7 mouse cellular contexts compared by ENCODE assay signal in genomic region chr3:136669231-136670109, GRCm38 (mm10). TPM values are rescaled to one million over a fixed set of nuclear protein-coding genes. Genes with fewer than 3 reads are reported as not detected.
DNase-seq lines count a peak whose midpoint lies in the region; ATAC-seq and TF ChIP-seq lines count a peak whose summit lies in the region.

No protein-coding gene starts in this region.

- H3K4me3 ChIP-seq in intestine, postnatal 0 days (ENCODE audit: low read depth, low read length): peak overlapping the region; percentile 93
- H3K4me3 ChIP-seq in midbrain, embryonic 12.5 days: peak overlapping the region; percentile 96
- H3K4me3 ChIP-seq in small intestine, adult 2 months (ENCODE audit: low read depth, low read length): peak overlapping the region; percentile 77

- no peaks in the 10 kb centered on the region for H3K27me3 ChIP-seq in intestine, postnatal 0 days (replicated peaks; ENCODE audit: control insufficient read depth, insufficient read depth, low read length)
- H3K27me3 ChIP-seq in midbrain, embryonic 12.5 days: no peaks in the 10 kb centered on the region
- no peaks in the 10 kb centered on the region for H3K27me3 ChIP-seq in small intestine, adult 2 months (ENCODE audit: control insufficient read depth, insufficient read depth, low read length)

- peak overlapping the region; percentile 88 for H3K9ac ChIP-seq in intestine, postnatal 0 days (ENCODE audit: low read depth, low read length)
- peak overlapping the region; percentile 90 for H3K9ac ChIP-seq in midbrain, embryonic 12.5 days (replicated peaks)

- peak overlapping the region; percentile 95 for H3K27ac ChIP-seq in intestine, postnatal 0 days (ENCODE audit: low read depth, low read length)
- H3K27ac ChIP-seq in midbrain, embryonic 12.5 days (replicated peaks): peak overlapping the region; percentile 97
- H3K27ac ChIP-seq in small intestine, adult 2 months (ENCODE audit: insufficient read depth, low read depth, low read length): peak overlapping the region; percentile 88

- intact Hi-C loops in left cerebral cortex, postnatal 4 days (cut with DNase I): loop anchor here (5.0 to 10.0 kb wide), 4 partner anchors 168 to 782 kb away; no protein-coding TSS in a partner anchor

- peaks cover 13% of the 10 kb centered on the region; the same call in 1 of the 2 replicates for H3K4me1 ChIP-seq in intestine, postnatal 0 days (replicated peaks; ENCODE audit: control insufficient read depth, insufficient read depth, low read length)
- H3K4me1 ChIP-seq in midbrain, embryonic 12.5 days: peaks cover 18% of the 10 kb centered on the region
- H3K4me1 ChIP-seq in small intestine, adult 2 months (ENCODE audit: control insufficient read depth, insufficient read depth, insufficient read length, low read length): peaks cover 4% of the 10 kb centered on the region; the same call in 1 of the 2 replicates

- no peaks in the 10 kb centered on the region for H3K9me3 ChIP-seq in intestine, postnatal 0 days (ENCODE audit: control insufficient read depth)
- no peaks in the 10 kb centered on the region for H3K9me3 ChIP-seq in midbrain, embryonic 12.5 days

- TF ChIP-seq POLR2A in small intestine, adult 2 months (IDR thresholded peaks at IDR 0.05; ENCODE audit: low read depth, low read length): peak; percentile 93

- 1% methylated on average over 49 of the region's 56 CpGs for WGBS in intestine, postnatal 0 days
- WGBS in midbrain, embryonic 12.5 days: under 1% methylated on average over 55 of the region's 56 CpGs
- under 1% methylated on average over 52 of the region's 56 CpGs for WGBS in small intestine, adult 2 months

- TF ChIP-seq CTCF in intestine, postnatal 0 days (IDR thresholded peaks at IDR 0.05; ENCODE audit: low read depth): 0 out of 2 replicates have a peak, but pooled peaks have one; percentile 7
- no peak for TF ChIP-seq CTCF in small intestine, adult 2 months (IDR thresholded peaks at IDR 0.05; ENCODE audit: extremely low read depth, insufficient read length, insufficient replicate concordance, low read depth, low read length)

- ATAC-seq in intestine, postnatal 0 days: peak; percentile 97
- ATAC-seq in midbrain, embryonic 12.5 days (ENCODE audit: low FRiP score, low read depth): peak; percentile 97

- H3K36me3 ChIP-seq in intestine, postnatal 0 days (ENCODE audit: control insufficient read depth, insufficient read depth): no peaks in the 10 kb centered on the region
- no peaks in the 10 kb centered on the region for H3K36me3 ChIP-seq in midbrain, embryonic 12.5 days
- H3K36me3 ChIP-seq in small intestine, adult 2 months (ENCODE audit: control insufficient read depth, insufficient read depth, low read length): no peaks in the 10 kb centered on the region

- peak overlapping the region; percentile 87 for H3K4me2 ChIP-seq in intestine, postnatal 0 days (replicated peaks; ENCODE audit: low read depth)
- peak overlapping the region; percentile 59 for H3K4me2 ChIP-seq in midbrain, embryonic 12.5 days (replicated peaks)

- DNase-seq in adrenal gland, adult 8-10 months: peak; percentile 100
- peak; percentile 99 for DNase-seq in embryo, embryonic 9.5 days (ENCODE audit: extremely low spot score)
- peak; percentile 34 for DNase-seq in gonadal fat pad, adult 2 months (ENCODE audit: low read depth)
- peak; percentile 100 for DNase-seq in left cerebral cortex, postnatal 4 days

RNA-seq across cellular contexts. Expression of gene Ppp3ca, which starts 0.5 kb away (rescaled TPM):
- 10 to 100 TPM; 42.5 to 52.3 (median 49.2) TPM for total RNA-seq in adrenal gland, adult 8-10 months (2022)
- polyA plus RNA-seq in gonadal fat pad, adult 2 months (2012; rRNA removed): 16.8 and 20.6 TPM in 2 replicates
- 37.3 and 40.8 TPM in 2 replicates for polyA plus RNA-seq in intestine, postnatal 0 days (2015; fragmentation: Nextera tagmentation; extraction: Ambion mirVana)
- total RNA-seq in left cerebral cortex, postnatal 4 days (2021): 100 to 1,000 TPM; 316 to 328 TPM
- polyA plus RNA-seq in midbrain, embryonic 12.5 days (2016; fragmentation: Nextera tagmentation; extraction: Ambion mirVana): 98.2 and 105 TPM in 2 replicates
- polyA plus RNA-seq in small intestine, adult 2 months (2012; rRNA removed): 9.6 and 25.3 TPM in 2 replicates

Comparison
In these comparisons a context has a peak if more than half of its experiments do, and no peak if none do; other contexts are left out.
1. Peak in every context shown above with its lines: DNase-seq, ATAC-seq, H3K4me3 ChIP-seq and H3K27ac ChIP-seq.
2. DNase-seq: peak in every context shown above with its lines; median percentile 100 in adrenal gland, adult 8-10 months; 100 in left cerebral cortex, postnatal 4 days; 99 in embryo, embryonic 9.5 days; 34 in gonadal fat pad, adult 2 months.